Mouse (Mus musculus): Measurements from ENCODE around the gene Nol10.

The Nol10 gene

GRCm38 (mm10) chr12:17403998-17404397 is 55.7 kb downstream of the Nol10 start:
- in situ Hi-C loops (cut with MboI, MseI), result no loop called here

GRCm38 (mm10) chr12:17406825-17407224 is 58.6 kb downstream of the Nol10 start:
- in situ Hi-C loops (cut with MboI, MseI), result no loop called here

- in situ Hi-C loops (cut with MboI, MseI), result no loop called here
These were observed 60.1 kb downstream of the Nol10 start for GRCm38 (mm10) chr12:17408312-17408711.

GRCm38 (mm10) chr12:17411242-17411641 is 63.0 kb downstream of the Nol10 start:
- in situ Hi-C loops (cut with MboI, MseI), result no loop called here

GRCm38 (mm10) chr12:17411797-17412526 is 63.7 kb downstream of the Nol10 start:
- in situ Hi-C loops (cut with MboI, MseI), result no loop called here

- in situ Hi-C loops (cut with MboI, MseI), result no loop called here
These were observed 66.5 kb downstream of the Nol10 start for GRCm38 (mm10) chr12:17414734-17415133.

GRCm38 (mm10) chr12:17420168-17420810 is 72.0 kb downstream of the Nol10 start:
- in situ Hi-C loops (cut with MboI, MseI), result no loop called here

GRCm38 (mm10) chr12:17425254-17426169 is 77.3 kb downstream of the Nol10 start:
- in situ Hi-C loops (cut with MboI, MseI), result no loop called here

GRCm38 (mm10) chr12:17426735-17427134 is 78.5 kb downstream of the Nol10 start:
- in situ Hi-C loops (cut with MboI, MseI), result no loop called here

GRCm38 (mm10) chr12:17430578-17430977 is 82.3 kb downstream of the Nol10 start:
- in situ Hi-C loops (cut with MboI, MseI), result no loop called here

- in situ Hi-C loops (cut with MboI, MseI), result no loop called here
These were observed 82.9 kb downstream of the Nol10 start for GRCm38 (mm10) chr12:17431166-17431565.

- in situ Hi-C loops (cut with MboI, MseI), result no loop called here
These were observed 83.6 kb downstream of the Nol10 start for GRCm38 (mm10) chr12:17431812-17432332.

- in situ Hi-C loops (cut with MboI, MseI), result no loop called here
These were observed 85.5 kb downstream of the Nol10 start for GRCm38 (mm10) chr12:17433712-17434111.

GRCm38 (mm10) chr12:17436471-17436870 is 88.2 kb downstream of the Nol10 start:
- in situ Hi-C loops (cut with MboI, MseI), result no loop called here

GRCm38 (mm10) chr12:17440251-17440651 is 92.0 kb downstream of the Nol10 start:
- in situ Hi-C loops (cut with MboI, MseI), result loop anchor here in 1 of 2 experiments (5.0 kb wide), 1 partner anchor 52 kb away; no protein-coding TSS in a partner anchor

- in situ Hi-C loops (cut with MboI, MseI), result loop anchor here in 1 of 2 experiments (5.0 kb wide), 1 partner anchor 51 kb away; no protein-coding TSS in a partner anchor
These were observed 93.2 kb downstream of the Nol10 start for GRCm38 (mm10) chr12:17441495-17441894.

- in situ Hi-C loops (cut with MboI, MseI), result loop anchor here in 1 of 2 experiments (5.0 kb wide), 1 partner anchor 48 kb away; no protein-coding TSS in a partner anchor
These were observed 96.1 kb downstream of the Nol10 start for GRCm38 (mm10) chr12:17444406-17444805.

GRCm38 (mm10) chr12:17445251-17445650 is 97.0 kb downstream of the Nol10 start:
- in situ Hi-C loops (cut with MboI, MseI), result no loop called here

GRCm38 (mm10) chr12:17448781-17449180 is 100.5 kb downstream of the Nol10 start:
- in situ Hi-C loops (cut with MboI, MseI), result no loop called here

GRCm38 (mm10) chr12:17449661-17450091 is 101.4 kb downstream of the Nol10 start:
- in situ Hi-C loops (cut with MboI, MseI), result no loop called here

- in situ Hi-C loops (cut with MboI, MseI), result no loop called here
These were observed 102.2 kb downstream of the Nol10 start for GRCm38 (mm10) chr12:17450503-17450902.

Measured in T-helper 17 cell (primary cell).